Mouse (Mus musculus) thymus, postnatal 4 days (tissue): ENCODE results near the gene Tas2r139.
"Not testable (repeated sequence)": the region's sequence is repeated elsewhere in the genome, so short reads cannot be mapped to it uniquely, and the experiment has no call there.

Source experiments
- DNase-seq: peaks from one replicate; pipeline ENCODE4 v3.0.0; 2021

Tas2r139 gene

GRCm38 (mm10) chr6:42140636-42141035, at the start of gene Tas2r139:
Gene Tas2r139, plus strand, starts transcription at chr6:42140936.
- no peak for DNase-seq

GRCm38 (mm10) chr6:42151115-42151514, 10.4 kb downstream of the Tas2r139 start:
- not testable (repeated sequence) for DNase-seq

- no peak for DNase-seq
These were observed 41.7 kb downstream of the Tas2r139 start for GRCm38 (mm10) chr6:42182462-42182861.

- DNase-seq, result peak; percentile 59
These were observed 45.5 kb downstream of the Tas2r139 start for GRCm38 (mm10) chr6:42186230-42186629.
